Mouse (Mus musculus): ENCODE measurements around the gene Pcsk7. TPM values are rescaled to one million over a fixed set of nuclear protein-coding genes. Genes with fewer than 3 reads are reported as not detected.

The Pcsk7 gene
- polyA plus RNA-seq, 1 experiment from 2014 or later, result 9.6 TPM

DNA sequence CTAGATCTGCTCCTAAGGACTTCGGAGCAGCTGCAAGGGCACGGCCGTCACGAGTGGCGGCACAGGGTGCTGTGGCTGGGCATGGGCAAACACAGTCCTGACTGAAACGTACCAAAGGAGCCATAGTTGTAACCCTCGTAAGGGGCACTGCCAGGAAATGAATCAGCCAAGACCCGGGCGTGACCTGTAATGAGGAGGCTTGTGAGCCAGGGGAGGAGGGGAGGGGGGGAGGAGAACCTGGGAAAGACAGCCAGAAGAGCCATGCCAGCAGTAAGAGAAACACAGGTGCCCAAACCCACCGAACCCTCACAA is 40.5 kb downstream of the Pcsk7 start:
- no peaks in the 10 kb centered on the region for H3K9me3 ChIP-seq (replicated peaks; ENCODE audit: control insufficient read depth, low read length)
- no peaks in the 10 kb centered on the region for H3K27me3 ChIP-seq (ENCODE audit: control insufficient read depth, insufficient read depth, low read length)
- no peaks in the 10 kb centered on the region for H3K4me1 ChIP-seq (ENCODE audit: control insufficient read depth, insufficient read depth, low read length)
- ATAC-seq (replicated peaks; ENCODE audit: insufficient number of reproducible peaks, low FRiP score, low TSS enrichment, low read depth) (no peak), DNase-seq (ENCODE audit: low spot score) (no peak)
- no peak overlapping the region for H3K4me2 ChIP-seq (ENCODE audit: low read depth, low read length)
- H3K9ac ChIP-seq (replicated peaks; ENCODE audit: low read length), result no peak overlapping the region
- no peak overlapping the region for H3K4me3 ChIP-seq (ENCODE audit: low read depth, low read length)
- no peak overlapping the region for H3K27ac ChIP-seq (replicated peaks; ENCODE audit: low read depth, low read length)
- peaks cover 4% of the 10 kb centered on the region for H3K36me3 ChIP-seq (replicated peaks; ENCODE audit: control insufficient read depth, insufficient read depth, low read depth, low read length)
- WGBS, result 89% methylated on average over 10 of the region's 10 CpGs

DNA sequence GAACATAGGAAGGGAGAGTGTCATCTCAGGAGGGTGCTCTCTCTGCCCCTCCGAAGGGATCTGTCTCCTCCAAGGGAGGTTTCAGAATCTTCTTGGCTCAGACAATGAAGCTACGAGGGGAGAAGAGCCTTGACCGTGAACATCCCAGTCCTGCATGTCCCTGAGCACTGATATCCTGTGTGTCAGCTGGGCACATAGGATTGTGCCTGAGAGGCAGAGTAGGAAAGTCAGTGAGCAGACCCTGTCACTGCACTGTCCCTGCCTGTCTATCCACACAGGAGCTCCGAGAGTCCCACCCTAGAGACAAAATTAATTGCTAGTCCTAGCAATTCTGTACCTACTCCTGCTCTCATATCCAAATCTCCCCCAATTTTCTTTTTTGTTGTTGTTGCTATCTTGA is 45.8 kb downstream of the Pcsk7 start:
- no peak overlapping the region for H3K4me3 ChIP-seq (ENCODE audit: low read depth, low read length)
- H3K4me1 ChIP-seq (ENCODE audit: control insufficient read depth, insufficient read depth, low read length), result no peaks in the 10 kb centered on the region
- 83% methylated on average over 4 of the region's 4 CpGs for WGBS
- DNase-seq (ENCODE audit: low spot score) (no peak), ATAC-seq (replicated peaks; ENCODE audit: insufficient number of reproducible peaks, low FRiP score, low TSS enrichment, low read depth) (no peak)
- no peak overlapping the region for H3K4me2 ChIP-seq (ENCODE audit: low read depth, low read length)
- H3K27me3 ChIP-seq (ENCODE audit: control insufficient read depth, insufficient read depth, low read length), result no peaks in the 10 kb centered on the region
- H3K36me3 ChIP-seq (replicated peaks; ENCODE audit: control insufficient read depth, insufficient read depth, low read depth, low read length), result peaks cover 4% of the 10 kb centered on the region
- H3K9me3 ChIP-seq (replicated peaks; ENCODE audit: control insufficient read depth, low read length), result no peaks in the 10 kb centered on the region
- H3K9ac ChIP-seq (replicated peaks; ENCODE audit: low read length), result no peak overlapping the region
- no peak overlapping the region for H3K27ac ChIP-seq (replicated peaks; ENCODE audit: low read depth, low read length)

DNA sequence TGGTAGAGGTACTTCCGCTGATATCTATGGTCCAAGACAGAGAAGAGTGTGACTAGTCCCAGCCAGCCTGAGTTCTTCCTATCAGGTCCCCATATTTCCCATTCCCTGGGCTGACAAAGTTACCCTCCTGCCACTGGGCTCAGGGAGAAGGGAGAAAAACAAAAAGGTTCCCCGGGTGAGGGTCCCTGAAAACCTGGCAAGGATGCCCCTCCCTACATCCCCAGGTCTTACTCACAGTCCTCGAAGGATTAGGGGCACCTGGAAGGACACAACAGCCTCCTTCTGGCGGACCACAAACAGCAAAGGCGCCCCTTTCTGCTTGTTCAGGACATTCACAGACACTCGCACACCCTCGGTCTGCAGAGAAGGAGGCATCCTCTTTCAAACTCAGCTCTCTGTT is 46.6 kb downstream of the Pcsk7 start:
- H3K4me2 ChIP-seq (ENCODE audit: low read depth, low read length), result no peak overlapping the region; the same call in 1 of the 2 replicates
- WGBS, result 78% methylated on average over 7 of the region's 7 CpGs
- no peak overlapping the region for H3K4me3 ChIP-seq (ENCODE audit: low read depth, low read length)

DNA sequence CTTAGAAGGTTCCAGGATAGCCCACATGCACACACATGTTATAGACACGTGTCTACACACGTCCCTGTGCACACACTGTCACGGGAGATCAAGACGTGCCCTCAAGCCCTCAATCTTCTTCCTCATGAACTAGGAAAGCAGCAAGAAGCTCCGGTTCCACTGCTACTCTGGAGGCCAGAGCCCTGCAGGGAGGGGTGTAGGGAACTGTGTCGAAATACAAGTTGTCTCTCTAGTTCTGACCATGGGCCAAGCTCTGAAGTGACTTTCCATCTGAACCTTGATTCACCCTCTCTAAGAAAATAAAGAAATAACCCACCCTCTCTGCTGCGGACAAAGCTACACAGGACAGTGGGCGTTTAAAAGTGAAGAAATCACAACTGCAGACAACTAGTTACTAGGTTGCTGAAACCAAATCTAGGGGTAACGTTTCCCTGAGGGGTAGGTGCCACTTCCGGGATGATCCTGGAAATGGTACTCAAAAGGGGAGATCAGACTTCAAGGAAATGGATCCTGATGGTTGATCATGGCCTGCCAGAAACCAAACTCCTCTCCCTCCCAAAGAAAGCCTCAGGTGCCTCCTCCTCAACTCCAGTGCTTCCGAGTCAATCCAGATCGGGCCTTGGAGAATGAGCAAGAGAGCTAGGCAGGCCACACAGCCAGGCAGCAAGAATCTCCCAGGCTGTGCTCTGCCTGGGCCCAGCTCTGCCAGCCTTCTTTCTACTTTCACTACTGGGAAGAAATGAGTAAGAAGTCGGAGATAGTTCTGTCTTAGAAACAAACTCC is 47.4 kb downstream of the Pcsk7 start:
- peak overlapping the region; percentile 88 for H3K9ac ChIP-seq (replicated peaks; ENCODE audit: low read length)
- H3K36me3 ChIP-seq (replicated peaks; ENCODE audit: control insufficient read depth, insufficient read depth, low read depth, low read length), result no peaks in the 10 kb centered on the region; the same call in 1 of the 2 replicates
- 56% methylated on average over 13 of the region's 13 CpGs for WGBS
- H3K4me3 ChIP-seq (ENCODE audit: low read depth, low read length), result peak overlapping the region; percentile 91
- DNase-seq (ENCODE audit: low spot score), result no peak
- no peak overlapping the region for H3K27ac ChIP-seq (replicated peaks; ENCODE audit: low read depth, low read length)
- ATAC-seq (replicated peaks; ENCODE audit: insufficient number of reproducible peaks, low FRiP score, low TSS enrichment, low read depth), result no peak
- H3K4me1 ChIP-seq (ENCODE audit: control insufficient read depth, insufficient read depth, low read length), result no peaks in the 10 kb centered on the region
- H3K4me2 ChIP-seq (ENCODE audit: low read depth, low read length), result peak overlapping the region; percentile 84
- no peaks in the 10 kb centered on the region for H3K9me3 ChIP-seq (replicated peaks; ENCODE audit: control insufficient read depth, low read length)
- no peaks in the 10 kb centered on the region for H3K27me3 ChIP-seq (ENCODE audit: control insufficient read depth, insufficient read depth, low read length)

More for the DNA sequence above, 46.6 kb downstream of the Pcsk7 start:
- no peak for DNase-seq (ENCODE audit: low spot score)
- ATAC-seq (replicated peaks; ENCODE audit: insufficient number of reproducible peaks, low FRiP score, low TSS enrichment, low read depth), result no peak
- no peak overlapping the region for H3K27ac ChIP-seq (replicated peaks; ENCODE audit: low read depth, low read length)
- no peaks in the 10 kb centered on the region for H3K27me3 ChIP-seq (ENCODE audit: control insufficient read depth, insufficient read depth, low read length)
- no peaks in the 10 kb centered on the region for H3K9me3 ChIP-seq (replicated peaks; ENCODE audit: control insufficient read depth, low read length)
- H3K9ac ChIP-seq (replicated peaks; ENCODE audit: low read length), result peak overlapping the region; percentile 22; the same call in 1 of the 2 replicates
- peaks cover 4% of the 10 kb centered on the region for H3K36me3 ChIP-seq (replicated peaks; ENCODE audit: control insufficient read depth, insufficient read depth, low read depth, low read length)
- H3K4me1 ChIP-seq (ENCODE audit: control insufficient read depth, insufficient read depth, low read length), result no peaks in the 10 kb centered on the region

DNA sequence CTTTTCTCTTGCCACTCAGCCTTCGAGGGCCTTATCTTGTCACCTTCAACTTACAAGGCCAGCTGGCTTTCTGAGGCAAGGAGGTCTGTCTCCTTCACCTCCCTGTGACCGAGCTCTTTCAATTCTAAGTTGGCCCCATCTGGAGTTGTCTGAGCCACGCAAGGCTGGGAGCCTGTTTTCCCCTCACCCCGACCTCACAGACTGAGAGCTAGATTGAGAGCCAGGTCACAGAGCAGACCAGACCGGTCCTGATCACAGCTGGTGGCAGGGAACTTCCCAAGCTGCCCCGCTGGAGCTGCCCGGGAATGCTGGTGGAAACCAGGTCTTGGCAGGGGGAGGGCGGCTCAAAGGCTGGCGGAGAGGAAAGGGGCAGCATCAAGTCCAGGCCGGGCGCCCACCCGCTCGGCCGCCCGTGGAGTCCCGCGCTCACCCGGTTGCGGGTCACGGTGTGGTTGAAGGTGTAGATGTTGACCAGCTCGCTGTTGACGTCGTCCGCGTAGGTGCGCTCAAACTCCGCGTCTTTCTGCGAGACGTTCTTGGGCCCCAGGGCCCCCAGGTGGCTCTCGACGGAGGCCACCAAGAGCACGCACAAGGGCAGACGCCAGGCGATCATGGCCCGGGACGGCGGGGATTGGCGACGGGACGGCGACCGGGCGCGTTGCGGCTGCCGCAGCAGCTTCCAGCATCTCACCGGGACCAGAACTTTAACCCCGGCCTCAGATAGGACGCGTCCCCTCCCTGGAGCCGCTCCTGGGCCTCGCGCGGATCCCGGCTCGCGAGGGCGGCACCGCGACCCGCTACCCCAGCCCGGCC is 48.2 kb downstream of the Pcsk7 start:
- peak overlapping the region; percentile 73 for H3K27ac ChIP-seq (replicated peaks; ENCODE audit: low read depth, low read length)
- peak overlapping the region; percentile 88 for H3K9ac ChIP-seq (replicated peaks; ENCODE audit: low read length)
- H3K4me1 ChIP-seq (ENCODE audit: control insufficient read depth, insufficient read depth, low read length), result no peaks in the 10 kb centered on the region
- peak; percentile 64; the same call in 1 of the 2 replicates for ATAC-seq (replicated peaks; ENCODE audit: insufficient number of reproducible peaks, low FRiP score, low TSS enrichment, low read depth)
- peak; percentile 52 for DNase-seq (ENCODE audit: low spot score)
- peak overlapping the region; percentile 91 for H3K4me3 ChIP-seq (ENCODE audit: low read depth, low read length)
- no peaks in the 10 kb centered on the region for H3K9me3 ChIP-seq (replicated peaks; ENCODE audit: control insufficient read depth, low read length)
- H3K36me3 ChIP-seq (replicated peaks; ENCODE audit: control insufficient read depth, insufficient read depth, low read depth, low read length), result no peaks in the 10 kb centered on the region
- H3K27me3 ChIP-seq (ENCODE audit: control insufficient read depth, insufficient read depth, low read length), result no peaks in the 10 kb centered on the region
- H3K4me2 ChIP-seq (ENCODE audit: low read depth, low read length), result peak overlapping the region; percentile 84
- WGBS, result under 1% methylated on average over 58 of the region's 63 CpGs

DNA sequence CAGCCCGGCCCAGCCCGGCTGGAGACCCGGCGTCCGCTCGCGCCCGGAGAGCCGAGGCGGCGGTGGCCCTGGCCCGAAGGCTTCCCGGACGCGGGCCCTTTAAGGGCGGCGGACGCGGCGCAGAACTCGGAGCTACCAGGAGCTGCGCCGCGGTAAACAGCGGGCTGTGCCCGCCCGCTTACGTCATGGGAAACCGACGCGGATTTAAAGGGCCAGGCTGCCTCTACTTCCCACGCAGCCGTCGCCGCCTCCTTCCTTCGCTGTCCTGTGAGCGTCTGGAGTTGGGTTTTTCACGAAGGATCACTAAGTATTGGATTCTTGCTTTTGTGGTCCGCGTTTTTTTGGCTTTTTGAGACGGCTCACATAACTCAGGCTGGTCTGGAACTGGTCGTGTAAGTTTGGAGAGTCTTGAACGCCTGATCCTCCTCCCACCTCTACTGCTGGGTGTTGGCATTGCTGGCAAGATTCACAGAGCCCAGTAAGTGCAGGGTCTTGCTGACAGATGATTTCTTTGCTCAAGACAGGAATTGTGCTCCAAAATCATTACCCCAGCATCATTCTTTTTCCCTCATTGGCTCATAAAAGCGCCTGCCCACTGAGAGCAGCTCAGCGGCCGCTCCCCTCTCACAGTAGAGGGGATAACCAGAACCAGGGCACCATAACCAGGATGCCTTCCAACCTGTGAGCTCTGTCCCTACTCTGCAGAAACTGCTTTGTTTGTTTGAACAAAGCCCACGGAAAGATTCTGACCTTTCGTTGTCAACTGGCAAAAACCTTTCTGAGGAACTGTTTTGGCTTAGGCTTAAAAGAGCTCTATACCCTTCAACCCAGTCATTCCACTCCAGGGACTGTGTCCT is 49.0 kb downstream of the Pcsk7 start, which contains the start of gene Sidt2:
Gene Sidt2 (minus strand): TSS at position 152 of the 857 bp plus-strand sequence.
- H3K4me1 ChIP-seq (ENCODE audit: control insufficient read depth, insufficient read depth, low read length), result no peaks in the 10 kb centered on the region
- peak; percentile 94 for DNase-seq (ENCODE audit: low spot score)
- peak within 1 kb of the TSS; percentile 88 for H3K9ac ChIP-seq (replicated peaks; ENCODE audit: low read length)
- peak within 1 kb of the TSS; percentile 73 for H3K27ac ChIP-seq (replicated peaks; ENCODE audit: low read depth, low read length)
- peak within 1 kb of the TSS; percentile 91 for H3K4me3 ChIP-seq (ENCODE audit: low read depth, low read length)
- no peaks in the 10 kb centered on the region for H3K27me3 ChIP-seq (ENCODE audit: control insufficient read depth, insufficient read depth, low read length)
- H3K9me3 ChIP-seq (replicated peaks; ENCODE audit: control insufficient read depth, low read length), result no peaks in the 10 kb centered on the region
- ATAC-seq (replicated peaks; ENCODE audit: insufficient number of reproducible peaks, low FRiP score, low TSS enrichment, low read depth), result peak; percentile 89
- no peaks in the 10 kb centered on the region for H3K36me3 ChIP-seq (replicated peaks; ENCODE audit: control insufficient read depth, insufficient read depth, low read depth, low read length)
- peak within 1 kb of the TSS; percentile 84 for H3K4me2 ChIP-seq (ENCODE audit: low read depth, low read length)
- under 1% methylated on average over 46 of the region's 48 CpGs for WGBS

DNA sequence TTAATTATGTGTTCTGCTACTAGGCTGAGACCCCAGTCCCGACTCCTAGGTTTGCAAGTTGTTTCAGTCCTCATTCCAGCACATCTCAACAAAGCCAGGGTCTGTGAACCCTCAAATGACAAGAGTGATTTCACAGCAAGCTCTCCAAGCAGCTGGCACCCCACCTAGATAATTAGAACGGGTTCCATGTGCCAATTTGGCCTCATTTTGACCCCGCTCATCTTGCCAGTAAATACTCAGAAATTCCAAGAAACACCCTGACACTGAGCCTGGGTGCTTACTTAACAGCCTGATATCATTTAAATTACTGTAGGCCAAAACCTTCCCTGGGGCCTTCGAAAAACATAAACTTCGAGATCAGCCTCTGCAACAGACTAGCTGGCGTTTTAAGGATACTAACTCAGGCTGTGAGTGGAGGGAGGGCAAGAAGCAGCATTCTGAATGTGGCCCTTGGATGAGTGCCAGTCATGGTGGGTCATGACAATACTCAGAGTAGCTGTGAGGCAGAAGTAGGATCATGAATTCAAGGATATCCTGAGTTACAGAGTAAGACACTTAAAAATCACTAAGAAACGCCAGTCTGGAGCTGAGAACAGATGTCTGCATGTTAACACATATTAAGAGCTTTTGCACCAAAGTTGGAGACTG is 51.9 kb downstream of the Pcsk7 start:
- 71% methylated on average over 7 of the region's 7 CpGs for whole genome bisulfite sequencing
- H3K27ac ChIP-seq (replicated peaks; ENCODE audit: low read depth, low read length), result no peak overlapping the region
- H3K4me1 ChIP-seq (ENCODE audit: control insufficient read depth, insufficient read depth, low read length), result no peaks in the 10 kb centered on the region
- H3K9ac ChIP-seq (replicated peaks; ENCODE audit: low read length), result no peak overlapping the region
- DNase-seq (ENCODE audit: low spot score) (no peak), ATAC-seq (replicated peaks; ENCODE audit: insufficient number of reproducible peaks, low FRiP score, low TSS enrichment, low read depth) (no peak)
- no peaks in the 10 kb centered on the region for H3K36me3 ChIP-seq (replicated peaks; ENCODE audit: control insufficient read depth, insufficient read depth, low read depth, low read length)
- H3K9me3 ChIP-seq (replicated peaks; ENCODE audit: control insufficient read depth, low read length), result no peaks in the 10 kb centered on the region
- H3K4me3 ChIP-seq (ENCODE audit: low read depth, low read length), result no peak overlapping the region
- no peaks in the 10 kb centered on the region for H3K27me3 ChIP-seq (ENCODE audit: control insufficient read depth, insufficient read depth, low read length)
- H3K4me2 ChIP-seq (ENCODE audit: low read depth, low read length), result no peak overlapping the region
